Mouse (Mus musculus) hindbrain, embryonic 13.5 days (tissue): Measurements from ENCODE around the gene Btnl6. TPM values are rescaled to one million over a fixed set of nuclear protein-coding genes. Genes with fewer than 3 reads are reported as not detected.
"Not testable (repeated sequence)": the region's sequence is repeated elsewhere in the genome, so short reads cannot be mapped to it uniquely, and the experiment has no call there.

Source experiments
- ATAC-seq: fragments of 200-750 bp; cut with Nextera tagmentation; 2 replicates; pipeline ENCODE4 v1.8.0; 2017; ENCODE audit warnings: moderate TSS enrichment; ENCODE audit not compliant: low FRiP score
- H3K27ac ChIP-seq: fragments of 300-500 bp; sonication (generic); 2 replicates; pipeline ENCODE4 v1.5.1; 2015; ENCODE audit warnings: inconsistent platforms, mild to moderate bottlenecking, moderate library complexity
- H3K27me3 ChIP-seq: fragments of 300-500 bp; sonication (generic); 2 replicates; pipeline ENCODE4 v1.6.1; 2015; ENCODE audit warnings: mild to moderate bottlenecking, inconsistent platforms
- H3K36me3 ChIP-seq: fragments of 300-500 bp; sonication (generic); 2 replicates; pipeline ENCODE4 v1.6.1; 2015; ENCODE audit warnings: mild to moderate bottlenecking, inconsistent platforms
- H3K4me1 ChIP-seq: fragments of 300-500 bp; sonication (generic); replicated peaks from 2 replicates; pipeline ENCODE4 v1.6.1; 2015; ENCODE audit warnings: inconsistent platforms
- H3K4me2 ChIP-seq: fragments of 300-500 bp; sonication (generic); 2 replicates; pipeline ENCODE4 v1.6.1; 2015; ENCODE audit warnings: inconsistent platforms, mild to moderate bottlenecking, moderate library complexity
- H3K4me3 ChIP-seq: fragments of 300-500 bp; sonication (generic); 2 replicates; pipeline ENCODE4 v1.5.1; 2015; ENCODE audit warnings: mild to moderate bottlenecking, inconsistent platforms
- H3K9ac ChIP-seq: fragments of 300-500 bp; sonication (generic); 2 replicates; pipeline ENCODE4 v1.6.1; 2015; ENCODE audit warnings: mild to moderate bottlenecking, inconsistent platforms
- H3K9me3 ChIP-seq: fragments of 300-500 bp; sonication (generic); 2 replicates; pipeline ENCODE4 v1.6.1; 2016; ENCODE audit warnings: inconsistent platforms
- WGBS: fragments of 180-500 bp; shearing (Covaris S2); methylation state at CpG from one replicate; pipeline ENCODE4 v1.1.7; 2015; 5-methylcytosine and 5-hydroxymethylcytosine counted together
- polyA plus RNA-seq: library from polyadenylated mRNA; unstranded; fragments of >200 nt; fragmentation: Nextera tagmentation; extraction: Ambion mirVana; gene quantifications from 2 replicates; pipeline ENCODE4 v1.2.1, GENCODE M21; 2015

Gene Btnl6
- polyA plus RNA-seq, 1 experiment from 2014 or later = not detected

GRCm38 (mm10) chr17:34549156-34549555 lies 32.0 kb upstream of the Btnl6 start:
- no peak for ATAC-seq
- 89% methylated on average over 3 of the region's 3 CpGs for WGBS
- H3K9ac ChIP-seq = no peak overlapping the region

GRCm38 (mm10) chr17:34547601-34548000 lies 30.4 kb upstream of the Btnl6 start:
- Histone ChIP-seq H3K4me2 (no peak overlapping the region), H3K27ac (no peak overlapping the region), H3K27me3 (no peaks in the 10 kb centered on the region), H3K4me3 (no peak overlapping the region), H3K4me1 (no peaks in the 10 kb centered on the region), H3K9ac (no peak overlapping the region), H3K9me3 (no peaks in the 10 kb centered on the region), H3K36me3 (no peaks in the 10 kb centered on the region)
- 87% methylated on average over 4 of the region's 4 CpGs for WGBS
- no peak for ATAC-seq

More at GRCm38 (mm10) chr17:34549156-34549555, 32.0 kb upstream of the Btnl6 start:
- Histone ChIP-seq H3K27me3 (no peaks in the 10 kb centered on the region), H3K4me2 (no peak overlapping the region), H3K4me1 (no peaks in the 10 kb centered on the region), H3K27ac (no peak overlapping the region), H3K4me3 (no peak overlapping the region), H3K36me3 (no peaks in the 10 kb centered on the region), H3K9me3 (no peaks in the 10 kb centered on the region)

- Histone ChIP-seq H3K27me3 (no peaks in the 10 kb centered on the region), H3K4me1 (no peaks in the 10 kb centered on the region), H3K9ac (no peak overlapping the region), H3K36me3 (no peaks in the 10 kb centered on the region), H3K9me3 (no peaks in the 10 kb centered on the region), H3K4me3 (no peak overlapping the region), H3K4me2 (no peak overlapping the region), H3K27ac (no peak overlapping the region)
- no peak for ATAC-seq
- WGBS = 100% methylated on average over 1 of the region's 1 CpGs
These were observed 29.6 kb upstream of the Btnl6 start for GRCm38 (mm10) chr17:34546797-34547196.

GRCm38 (mm10) chr17:34543567-34543966 lies 26.4 kb upstream of the Btnl6 start:
- not testable (repeated sequence) for H3K36me3 ChIP-seq, H3K9ac ChIP-seq, H3K9me3 ChIP-seq, ATAC-seq, H3K4me3 ChIP-seq, H3K27me3 ChIP-seq, H3K4me1 ChIP-seq, H3K4me2 ChIP-seq, H3K27ac ChIP-seq
- 95% methylated on average over 13 of the region's 13 CpGs for WGBS

GRCm38 (mm10) chr17:34532671-34533070 lies 15.5 kb upstream of the Btnl6 start:
- Histone ChIP-seq H3K36me3 (no peaks in the 10 kb centered on the region), H3K9ac (no peak overlapping the region), H3K4me2 (no peak overlapping the region), H3K4me3 (no peak overlapping the region), H3K9me3 (no peaks in the 10 kb centered on the region), H3K27ac (no peak overlapping the region), H3K4me1 (no peaks in the 10 kb centered on the region), H3K27me3 (no peaks in the 10 kb centered on the region)
- ATAC-seq = no peak
- WGBS = 80% methylated on average over 3 of the region's 3 CpGs

- no peaks in the 10 kb centered on the region for H3K4me1 ChIP-seq
- H3K27me3 ChIP-seq = no peaks in the 10 kb centered on the region
- H3K9ac ChIP-seq = no peak overlapping the region
- H3K27ac ChIP-seq = no peak overlapping the region
- ATAC-seq = no peak
- 86% methylated on average over 1 of the region's 1 CpGs for WGBS
- no peaks in the 10 kb centered on the region for H3K36me3 ChIP-seq
- no peaks in the 10 kb centered on the region for H3K9me3 ChIP-seq
- H3K4me2 ChIP-seq = no peak overlapping the region
- no peak overlapping the region for H3K4me3 ChIP-seq
These were observed 1.8 kb upstream of the Btnl6 start for GRCm38 (mm10) chr17:34519001-34519400.

GRCm38 (mm10) chr17:34518571-34518970 lies 1.4 kb upstream of the Btnl6 start:
- not testable (repeated sequence) for H3K27me3 ChIP-seq, H3K9ac ChIP-seq, H3K9me3 ChIP-seq, H3K27ac ChIP-seq, ATAC-seq, H3K4me3 ChIP-seq, H3K4me2 ChIP-seq, H3K4me1 ChIP-seq, H3K36me3 ChIP-seq
- 75% methylated on average over 3 of the region's 3 CpGs for WGBS

- Histone ChIP-seq H3K4me2 (no peak overlapping the region), H3K9me3 (no peaks in the 10 kb centered on the region), H3K4me3 (no peak overlapping the region), H3K36me3 (no peaks in the 10 kb centered on the region), H3K27ac (no peak overlapping the region), H3K27me3 (no peaks in the 10 kb centered on the region), H3K9ac (no peak overlapping the region), H3K4me1 (no peaks in the 10 kb centered on the region)
- no peak for ATAC-seq
- WGBS = 91% methylated on average over 4 of the region's 4 CpGs
These were observed 643 bp upstream of the Btnl6 start for GRCm38 (mm10) chr17:34517795-34518194.

GRCm38 (mm10) chr17:34516514-34516913 lies 638 bp downstream of the Btnl6 start:
- Histone ChIP-seq H3K9me3 (no peaks in the 10 kb centered on the region), H3K27me3 (no peaks in the 10 kb centered on the region), H3K27ac (no peak overlapping the region), H3K4me2 (no peak overlapping the region), H3K4me3 (no peak overlapping the region), H3K9ac (no peak overlapping the region), H3K36me3 (no peaks in the 10 kb centered on the region), H3K4me1 (no peaks in the 10 kb centered on the region)
- ATAC-seq = no peak
- WGBS = 85% methylated on average over 2 of the region's 2 CpGs

- not testable (repeated sequence) for ATAC-seq
These were observed 5.4 kb downstream of the Btnl6 start for GRCm38 (mm10) chr17:34511723-34512122.

GRCm38 (mm10) chr17:34507591-34507990 lies 9.6 kb downstream of the Btnl6 start:
- no peaks in the 10 kb centered on the region for H3K36me3 ChIP-seq

More at GRCm38 (mm10) chr17:34511723-34512122, 5.4 kb downstream of the Btnl6 start:
- H3K4me2 ChIP-seq, H3K27me3 ChIP-seq, H3K4me3 ChIP-seq, H3K36me3 ChIP-seq, H3K27ac ChIP-seq, H3K4me1 ChIP-seq, H3K9ac ChIP-seq, H3K9me3 ChIP-seq: not testable (repeated sequence)
- WGBS = 78% methylated on average over 1 of the region's 1 CpGs

GRCm38 (mm10) chr17:34497726-34498125 lies 19.4 kb downstream of the Btnl6 start:
- 82% methylated on average over 4 of the region's 4 CpGs for WGBS
- H3K27me3 ChIP-seq, H3K4me2 ChIP-seq, H3K27ac ChIP-seq, H3K4me3 ChIP-seq, H3K9me3 ChIP-seq, H3K9ac ChIP-seq, ATAC-seq, H3K36me3 ChIP-seq, H3K4me1 ChIP-seq: not testable (repeated sequence)

More at GRCm38 (mm10) chr17:34507591-34507990, 9.6 kb downstream of the Btnl6 start:
- Histone ChIP-seq H3K9me3 (no peaks in the 10 kb centered on the region), H3K4me3 (no peak overlapping the region), H3K4me2 (no peak overlapping the region), H3K27me3 (no peaks in the 10 kb centered on the region), H3K27ac (no peak overlapping the region), H3K9ac (no peak overlapping the region), H3K4me1 (no peaks in the 10 kb centered on the region)
- no peak for ATAC-seq

GRCm38 (mm10) chr17:34497319-34497718 lies 19.8 kb downstream of the Btnl6 start:
- 84% methylated on average over 3 of the region's 3 CpGs for WGBS
- H3K9ac ChIP-seq = not testable (repeated sequence)

GRCm38 (mm10) chr17:34496539-34496938 lies 20.6 kb downstream of the Btnl6 start:
- ATAC-seq = no peak
- WGBS = 45% methylated on average over 2 of the region's 2 CpGs
- Histone ChIP-seq H3K4me3 (no peak overlapping the region), H3K27ac (no peak overlapping the region), H3K27me3 (no peaks in the 10 kb centered on the region), H3K4me2 (no peak overlapping the region), H3K4me1 (no peaks in the 10 kb centered on the region), H3K36me3 (no peaks in the 10 kb centered on the region), H3K9ac (no peak overlapping the region), H3K9me3 (no peaks in the 10 kb centered on the region)

More at GRCm38 (mm10) chr17:34497319-34497718, 19.8 kb downstream of the Btnl6 start:
- H3K4me3 ChIP-seq, H3K4me2 ChIP-seq, H3K36me3 ChIP-seq, H3K4me1 ChIP-seq, H3K27ac ChIP-seq, ATAC-seq, H3K9me3 ChIP-seq, H3K27me3 ChIP-seq: not testable (repeated sequence)
